Mouse (Mus musculus): ENCODE measurements around the gene Olfr1535. TPM values are rescaled to one million over a fixed set of nuclear protein-coding genes. Genes with fewer than 3 reads are reported as not detected.

The Olfr1535 gene
- total RNA-seq (2021): not detected
- long read RNA-seq, experiment 1: 0 reads
- long read RNA-seq, experiment 2: 0 reads

DNA sequence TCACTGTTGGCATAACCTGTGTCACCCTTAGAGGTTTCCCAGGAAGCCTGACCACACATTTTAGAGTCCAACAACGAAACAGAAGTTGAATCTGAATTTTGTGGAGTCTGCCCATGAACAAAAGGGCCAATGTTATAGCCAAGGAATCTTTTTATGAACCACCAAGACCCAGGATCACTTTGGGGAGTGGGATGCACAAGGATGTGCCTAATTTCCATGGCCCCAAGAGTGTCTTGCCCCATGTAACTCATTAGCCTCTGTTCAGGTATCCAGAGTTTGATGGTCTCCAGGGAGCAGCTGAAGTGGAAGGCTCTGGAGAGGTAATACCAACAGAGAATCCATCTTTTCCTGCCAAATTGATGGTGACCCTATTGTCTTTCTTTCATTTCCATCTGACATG, at the start of gene Olfr1535:
TSS of gene Olfr1535 (minus strand) at position 101 of the 400 bp plus-strand sequence.
- DNase-seq (ENCODE audit: low spot score in 2 of 2): no peak

- no peak for DNase-seq (ENCODE audit: low spot score in 2 of 2)
These were observed 31.9 kb upstream of the Olfr1535 start for GRCm38 (mm10) chr13:21591618-21592017.

GRCm38 (mm10) chr13:21581659-21582058, 22.0 kb upstream of the Olfr1535 start, which contains the start of gene Olfr1364:
TSS of gene Olfr1364 (minus strand) at chr13:21581759.
- no peak for DNase-seq (ENCODE audit: low spot score in 2 of 2)

GRCm38 (mm10) chr13:21550416-21551110, 9.1 kb downstream of the Olfr1535 start:
- no peak for DNase-seq (ENCODE audit: low spot score in 2 of 2)

DNA sequence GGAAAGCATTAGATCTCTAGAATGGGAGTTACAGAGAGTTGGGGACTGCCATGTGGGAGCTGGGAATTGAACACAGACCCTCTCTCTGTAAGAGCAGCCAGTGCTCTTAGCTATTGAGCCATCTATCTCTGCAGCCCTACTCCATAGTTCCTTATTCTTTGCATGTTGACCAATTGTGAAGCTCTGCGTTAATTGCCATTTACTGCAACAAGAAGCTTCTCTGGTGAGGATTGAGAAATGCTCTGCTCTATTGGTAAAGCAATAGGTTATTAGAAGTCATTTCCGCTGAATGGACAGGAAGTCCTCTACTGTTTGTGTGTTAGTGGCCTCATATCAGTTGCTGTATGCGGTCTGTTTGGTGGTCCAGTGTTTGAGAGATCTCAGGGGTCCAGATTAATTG, 10.2 kb downstream of the Olfr1535 start:
- no peak for DNase-seq (ENCODE audit: low spot score in 2 of 2)

DNA sequence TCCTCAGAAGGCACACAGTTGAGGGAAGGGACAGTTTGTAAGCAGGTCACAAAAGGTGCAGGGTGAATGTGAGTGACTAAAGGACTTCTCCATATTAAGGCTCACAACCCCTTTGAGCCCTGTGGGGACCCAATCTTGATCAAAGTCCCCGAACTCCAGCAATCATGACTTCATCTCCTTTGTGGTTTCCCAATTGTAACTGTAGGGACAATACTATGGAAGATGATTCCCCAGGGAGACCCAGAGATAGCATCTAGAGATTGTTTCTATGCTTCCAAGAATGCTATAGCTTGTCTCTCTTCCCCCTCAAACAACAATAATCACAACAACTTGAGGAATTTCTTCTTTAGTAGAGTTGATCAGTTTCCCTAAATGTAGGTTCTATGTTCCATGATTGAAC, 17.0 kb downstream of the Olfr1535 start, which contains the start of gene Olfr1366:
TSS of gene Olfr1366 (minus strand) at position 101 of the 400 bp plus-strand sequence.
- no peak for DNase-seq (ENCODE audit: low spot score in 2 of 2)

DNA sequence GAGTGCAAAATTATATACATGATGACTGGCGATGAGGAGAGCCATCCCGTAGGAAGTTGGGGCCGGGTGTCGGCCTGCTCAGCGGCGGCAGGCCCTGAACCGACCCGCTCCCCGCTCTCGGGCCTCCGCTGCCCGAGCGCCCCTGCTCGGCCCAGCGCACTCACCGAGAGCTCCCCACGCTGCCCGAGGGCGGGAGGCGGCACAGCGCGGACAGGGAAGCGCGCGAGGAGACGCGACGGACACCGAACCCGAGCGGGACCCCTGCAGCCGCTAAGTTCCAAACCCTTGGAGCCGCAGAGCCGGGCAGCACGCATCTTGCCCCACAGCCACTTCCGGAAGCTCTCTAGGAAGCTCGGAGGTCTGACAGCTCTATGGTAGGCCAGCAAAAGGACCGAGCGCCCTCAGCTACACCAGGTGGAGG, 28.9 kb downstream of the Olfr1535 start, which contains the start of gene Zkscan8:
TSS of gene Zkscan8 (minus strand) at position 340 of the 421 bp plus-strand sequence.
- peak; percentile 44 to 85 for DNase-seq (ENCODE audit: low spot score in 2 of 2)

- no peak for DNase-seq (ENCODE audit: low spot score in 2 of 2)
These were observed 29.6 kb downstream of the Olfr1535 start for GRCm38 (mm10) chr13:21530136-21530535.

GRCm38 (mm10) chr13:21506221-21506649, 53.5 kb downstream of the Olfr1535 start:
- peak; percentile 41 to 76 for DNase-seq (ENCODE audit: low spot score in 2 of 2)

Other genes starting within 250 kb of the Olfr1535 start
- not detected for gene Gpx6, start 247.8 kb downstream of the Olfr1535 start, total RNA-seq (2021)
- not detected for gene Olfr1367, start 213.0 kb downstream of the Olfr1535 start, total RNA-seq (2021)
- gene Zscan12, start 197.1 kb downstream of the Olfr1535 start, total RNA-seq (2021): 1 to 10 TPM; 8.2 to 8.5 TPM
- gene Zkscan3, start 157.1 kb downstream of the Olfr1535 start, total RNA-seq (2021): 10 to 100 TPM; 30.4 to 34.4 TPM
- gene Pgbd1, start 118.8 kb downstream of the Olfr1535 start, total RNA-seq (2021): under 1 TPM; 0.29 to 0.49 TPM
- 10 to 100 TPM; 18.3 to 19.0 TPM for gene Zscan26, start 106.2 kb downstream of the Olfr1535 start, total RNA-seq (2021)
- gene Nkapl, start 91.4 kb downstream of the Olfr1535 start, total RNA-seq (2021): under 1 TPM; 0.41 to 0.81 TPM
- 1 to 10 TPM; 1.2 to 1.5 TPM for gene Zkscan4, start 81.0 kb downstream of the Olfr1535 start, total RNA-seq (2021)
- gene Gm10065, start 80.5 kb downstream of the Olfr1535 start, total RNA-seq (2021): not detected
- gene AK157302, start 64.7 kb downstream of the Olfr1535 start, total RNA-seq (2021): 10 to 100 TPM; 10.2 to 12.5 TPM
- gene Gm11273, start 58.5 kb downstream of the Olfr1535 start, total RNA-seq (2021): 10 to 100 TPM; 76.0 to 91.1 TPM
- gene Zkscan8, start 28.8 kb downstream of the Olfr1535 start, total RNA-seq (2021): 10 to 100 TPM; 15.0 to 15.6 TPM
- gene Olfr1366, start 17.1 kb downstream of the Olfr1535 start, total RNA-seq (2021): not detected
- not detected for gene Olfr1364, start 21.9 kb upstream of the Olfr1535 start, total RNA-seq (2021)
- gene Olfr1362, start 54.1 kb upstream of the Olfr1535 start, total RNA-seq (2021): not detected
- not detected for gene Olfr11, start 82.6 kb upstream of the Olfr1535 start, total RNA-seq (2021)
- gene Olfr1361, start 103.5 kb upstream of the Olfr1535 start, total RNA-seq (2021): not detected
- not detected for gene Olfr1360, start 117.5 kb upstream of the Olfr1535 start, total RNA-seq (2021)
- not detected for gene Olfr1359, start 138.2 kb upstream of the Olfr1535 start, total RNA-seq (2021)
- gene Hist1h2bl, start 156.2 kb upstream of the Olfr1535 start, total RNA-seq (2021): 100 to 1,000 TPM; 362 to 482 TPM
- gene Hist1h2ai, start 156.5 kb upstream of the Olfr1535 start, total RNA-seq (2021): 100 to 1,000 TPM; 297 to 368 TPM
- gene Hist1h3h, start 157.8 kb upstream of the Olfr1535 start, total RNA-seq (2021): 100 to 1,000 TPM; 508 to 651 TPM
- gene Hist1h2bm, start 162.2 kb upstream of the Olfr1535 start, total RNA-seq (2021): 100 to 1,000 TPM; 101 to 150 TPM
- gene Hist1h4j, start 175.2 kb upstream of the Olfr1535 start, total RNA-seq (2021): 10 to 100 TPM; 70.8 to 87.9 TPM
- 1,000 to 10,000 TPM in 1 of 2 experiments, 100 to 1,000 TPM in 1; 854 to 1,164 TPM for gene Hist1h4k, start 190.6 kb upstream of the Olfr1535 start, total RNA-seq (2021)
- gene Hist1h2ak, start 193.9 kb upstream of the Olfr1535 start, total RNA-seq (2021): 100 to 1,000 TPM; 131 to 185 TPM
- gene Hist1h2bn, start 194.2 kb upstream of the Olfr1535 start, total RNA-seq (2021): 100 to 1,000 TPM; 211 to 286 TPM
- 100 to 1,000 TPM; 246 to 294 TPM for gene Hist1h1b, start 220.7 kb upstream of the Olfr1535 start, total RNA-seq (2021)
- 100 to 1,000 TPM; 398 to 496 TPM for gene Hist1h3i, start 223.5 kb upstream of the Olfr1535 start, total RNA-seq (2021)
- 100 to 1,000 TPM in 1 of 2 experiments, 10 to 100 TPM in 1; 82.7 to 102 TPM for gene Hist1h2an, start 227.3 kb upstream of the Olfr1535 start, total RNA-seq (2021)
- 100 to 1,000 TPM; 143 to 201 TPM for gene Hist1h2bp, start 227.6 kb upstream of the Olfr1535 start, total RNA-seq (2021)

Data from gastrocnemius, postnatal 4 days (tissue).